Mouse (Mus musculus) B cell, adult 67 days (primary cell): ENCODE measurements around the gene Pla2g7. TPM values are rescaled to one million over a fixed set of nuclear protein-coding genes. Genes with fewer than 3 reads are reported as not detected.

Source experiments
- total RNA-seq, 2 experiments: library from RNA; stranded (reverse); gene quantifications; 4 replicates each; pipeline ENCODE4 v1.2.4; 2023

The Pla2g7 gene
- total RNA-seq: 10 to 100 TPM in 1 of 2 experiments, 1 to 10 TPM in 1; 8.9 to 11.0 TPM

GRCm38 (mm10) chr17:43567992-43568888 lies at the start of gene Pla2g7:
Gene Pla2g7 (plus strand): TSS chr17:43568098.

DNA sequence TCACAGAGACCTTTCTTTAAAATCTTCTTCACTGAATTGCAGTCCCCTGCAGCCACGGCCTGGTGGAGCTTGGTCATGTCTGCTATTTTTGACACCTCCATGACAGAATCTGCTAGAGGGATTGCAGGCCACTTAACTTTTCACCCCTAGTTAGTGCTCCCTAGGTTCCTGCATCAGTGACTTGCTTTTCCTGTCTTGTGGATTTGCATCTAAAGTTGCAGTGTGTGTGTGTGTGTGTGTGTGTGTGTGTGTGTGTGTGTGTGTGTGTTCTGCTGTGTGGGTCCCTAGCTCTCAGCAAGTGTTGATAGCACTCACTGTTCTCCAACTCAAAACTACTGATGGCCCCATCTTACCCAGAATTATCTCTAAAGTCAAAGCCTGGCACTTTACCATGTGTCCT lies 24.4 kb upstream of the Pla2g7 start, which contains the start of gene Ankrd66:
TSS of gene Ankrd66 (minus strand) at position 101 of the 400 bp plus-strand sequence.

GRCm38 (mm10) chr17:43629496-43630426 lies 61.9 kb downstream of the Pla2g7 start, which contains the start of gene Tdrd6:
Gene Tdrd6 (minus strand): TSS chr17:43630299.

Other genes with a start within 250 kb of the Pla2g7 start
- gene Adgrf5, start 207.6 kb upstream of the Pla2g7 start, total RNA-seq: not detected
- not detected for gene Mep1a, start 65.3 kb upstream of the Pla2g7 start, total RNA-seq
- gene Ankrd66, start 24.5 kb upstream of the Pla2g7 start, total RNA-seq: not detected
- not detected for gene Tdrd6, start 62.2 kb downstream of the Pla2g7 start, total RNA-seq
- gene Slc25a27, start 99.1 kb downstream of the Pla2g7 start, total RNA-seq: 1 to 10 TPM; 3.5 to 5.1 TPM
- 10 to 100 TPM; 12.9 to 13.6 TPM for gene Cyp39a1, start 99.3 kb downstream of the Pla2g7 start, total RNA-seq
- not detected for gene Rcan2, start 233.3 kb downstream of the Pla2g7 start, total RNA-seq